Mouse (Mus musculus) neural tube, embryonic 12.5 days (tissue): Measurements from ENCODE around the gene Derl2. TPM values are rescaled to one million over a fixed set of nuclear protein-coding genes. Genes with fewer than 3 reads are reported as not detected.

ENCODE experiments used
- ATAC-seq: fragments of 200-750 bp; cut with Nextera tagmentation; 2 replicates; pipeline ENCODE4 v1.8.0; 2017; ENCODE audit warnings: low read depth, mild to moderate bottlenecking, moderate TSS enrichment, moderate library complexity; ENCODE audit not compliant: low FRiP score
- H3K27ac ChIP-seq: fragments of 300-500 bp; sonication (generic); 2 replicates; pipeline ENCODE4 v1.5.1; 2016
- H3K27me3 ChIP-seq: fragments of 300-500 bp; sonication (generic); replicated peaks from 2 replicates; pipeline ENCODE4 v1.6.1; 2016; ENCODE audit warnings: mild to moderate bottlenecking
- H3K36me3 ChIP-seq: fragments of 300-500 bp; sonication (generic); 2 replicates; pipeline ENCODE4 v1.6.1; 2016; ENCODE audit warnings: mild to moderate bottlenecking
- H3K4me1 ChIP-seq: fragments of 300-500 bp; sonication (generic); 2 replicates; pipeline ENCODE4 v1.6.1; 2016
- H3K4me2 ChIP-seq: fragments of 300-500 bp; sonication (generic); replicated peaks from 2 replicates; pipeline ENCODE4 v1.6.1; 2016; ENCODE audit warnings: mild to moderate bottlenecking
- H3K4me3 ChIP-seq: fragments of 300-500 bp; sonication (generic); 2 replicates; pipeline ENCODE4 v1.5.1; 2016
- H3K9ac ChIP-seq: fragments of 300-500 bp; sonication (generic); 2 replicates; pipeline ENCODE4 v1.6.1; 2016; ENCODE audit warnings: mild to moderate bottlenecking
- H3K9me3 ChIP-seq: fragments of 300-500 bp; sonication (generic); 2 replicates; pipeline ENCODE4 v1.6.1; 2016; ENCODE audit warnings: mild to moderate bottlenecking
- WGBS: fragments of 180-500 bp; shearing (Covaris S2); methylation state at CpG from one replicate; pipeline ENCODE4 v1.1.7; 2016; 5-methylcytosine and 5-hydroxymethylcytosine counted together
- polyA plus RNA-seq: library from polyadenylated mRNA; unstranded; fragments of >200 nt; fragmentation: Nextera tagmentation; extraction: Ambion mirVana; gene quantifications from 2 replicates; pipeline ENCODE4 v1.2.1, GENCODE M21; 2016

Derl2 gene
- polyA plus RNA-seq, 1 experiment from 2014 or later: 38.1 TPM

GRCm38 (mm10) chr11:70977293-70977692 is 42.3 kb downstream of the Derl2 start:
- Histone ChIP-seq H3K36me3 (peaks cover 79% of the 10 kb centered on the region), H3K27me3 (no peaks in the 10 kb centered on the region), H3K27ac (no peak overlapping the region), H3K4me1 (peaks cover 13% of the 10 kb centered on the region; the same call in 1 of the 2 replicates), H3K9me3 (no peaks in the 10 kb centered on the region), H3K4me2 (no peak overlapping the region), H3K4me3 (no peak overlapping the region), H3K9ac (no peak overlapping the region)
- WGBS: 88% methylated on average over 6 of the region's 6 CpGs
- ATAC-seq: no peak

- WGBS: 89% methylated on average over 2 of the region's 2 CpGs
- Histone ChIP-seq H3K36me3 (peaks cover 68% of the 10 kb centered on the region), H3K27ac (no peak overlapping the region)
Measured at GRCm38 (mm10) chr11:70975193-70975592, 44.4 kb downstream of the Derl2 start.

GRCm38 (mm10) chr11:70973947-70974346 is 45.7 kb downstream of the Derl2 start:
- no peak for ATAC-seq
- Histone ChIP-seq H3K36me3 (peaks cover 56% of the 10 kb centered on the region), H3K27me3 (no peaks in the 10 kb centered on the region), H3K27ac (no peak overlapping the region), H3K4me3 (no peak overlapping the region), H3K9me3 (no peaks in the 10 kb centered on the region), H3K9ac (no peak overlapping the region), H3K4me2 (no peak overlapping the region), H3K4me1 (peaks cover 5% of the 10 kb centered on the region; the same call in 1 of the 2 replicates)
- 78% methylated on average over 4 of the region's 4 CpGs for WGBS

More at GRCm38 (mm10) chr11:70975193-70975592, 44.4 kb downstream of the Derl2 start:
- H3K4me2 ChIP-seq: no peak overlapping the region
- no peaks in the 10 kb centered on the region for H3K27me3 ChIP-seq
- no peak for ATAC-seq
- no peaks in the 10 kb centered on the region for H3K9me3 ChIP-seq
- H3K4me1 ChIP-seq: peaks cover 5% of the 10 kb centered on the region; the same call in 1 of the 2 replicates
- H3K9ac ChIP-seq: no peak overlapping the region
- no peak overlapping the region for H3K4me3 ChIP-seq

GRCm38 (mm10) chr11:70972586-70972985 is 47.1 kb downstream of the Derl2 start:
- peaks cover 42% of the 10 kb centered on the region for H3K36me3 ChIP-seq

GRCm38 (mm10) chr11:70970560-70971540 is 48.8 kb downstream of the Derl2 start:
- peak overlapping the region; percentile 82 for H3K4me3 ChIP-seq
- peak overlapping the region; percentile 55 for H3K9ac ChIP-seq
- ATAC-seq: no peak; the same call in 1 of the 2 replicates
- no peaks in the 10 kb centered on the region for H3K27me3 ChIP-seq
- peaks cover 12% of the 10 kb centered on the region for H3K4me1 ChIP-seq
- WGBS: 18% methylated on average over 24 of the region's 24 CpGs
- H3K9me3 ChIP-seq: no peaks in the 10 kb centered on the region
- peaks cover 32% of the 10 kb centered on the region for H3K36me3 ChIP-seq
- peak overlapping the region; percentile 88 for H3K4me2 ChIP-seq
- peak overlapping the region; percentile 59; the same call in 1 of the 2 replicates for H3K27ac ChIP-seq

More at GRCm38 (mm10) chr11:70972586-70972985, 47.1 kb downstream of the Derl2 start:
- Histone ChIP-seq H3K4me2 (no peak overlapping the region), H3K9me3 (no peaks in the 10 kb centered on the region), H3K27me3 (no peaks in the 10 kb centered on the region), H3K27ac (no peak overlapping the region), H3K4me3 (no peak overlapping the region), H3K4me1 (peaks cover 12% of the 10 kb centered on the region), H3K9ac (no peak overlapping the region)
- 79% methylated on average over 1 of the region's 1 CpGs for WGBS
- ATAC-seq: no peak

GRCm38 (mm10) chr11:70969821-70970559 is 49.7 kb downstream of the Derl2 start, which contains the start of the genes Nup88 and Rpain:
Gene Nup88, minus strand, starts transcription at chr11:70969973.
Gene Rpain, plus strand, starts transcription at chr11:70970213.
- peak within 1 kb of the TSS; percentile 88 for H3K4me2 ChIP-seq
- peak within 1 kb of the TSS; percentile 89 for H3K9ac ChIP-seq
- under 1% methylated on average over 43 of the region's 43 CpGs for WGBS
- H3K9me3 ChIP-seq: no peaks in the 10 kb centered on the region
- no peaks in the 10 kb centered on the region for H3K27me3 ChIP-seq
- H3K4me3 ChIP-seq: peak within 1 kb of the TSS; percentile 82
- peak within 1 kb of the TSS; percentile 59 for H3K27ac ChIP-seq
- peaks cover 12% of the 10 kb centered on the region for H3K4me1 ChIP-seq
- ATAC-seq: peak; percentile 99
- H3K36me3 ChIP-seq: peaks cover 33% of the 10 kb centered on the region

- WGBS: under 1% methylated on average over 25 of the region's 25 CpGs
- Histone ChIP-seq H3K9ac (peak overlapping the region; percentile 89), H3K36me3 (peaks cover 34% of the 10 kb centered on the region), H3K4me1 (peaks cover 12% of the 10 kb centered on the region), H3K4me2 (peak overlapping the region; percentile 88), H3K9me3 (no peaks in the 10 kb centered on the region), H3K27ac (peak overlapping the region; percentile 51; the same call in 1 of the 2 replicates), H3K4me3 (peak overlapping the region; percentile 82), H3K27me3 (no peaks in the 10 kb centered on the region)
- ATAC-seq: peak; percentile 19
Measured at GRCm38 (mm10) chr11:70969271-70969794, 50.3 kb downstream of the Derl2 start.

GRCm38 (mm10) chr11:70964222-70964907 is 55.3 kb downstream of the Derl2 start:
- Histone ChIP-seq H3K4me3 (no peak overlapping the region), H3K4me2 (no peak overlapping the region), H3K27me3 (no peaks in the 10 kb centered on the region), H3K4me1 (peaks cover 8% of the 10 kb centered on the region), H3K36me3 (peaks cover 67% of the 10 kb centered on the region), H3K9me3 (no peaks in the 10 kb centered on the region), H3K27ac (no peak overlapping the region), H3K9ac (no peak overlapping the region)
- ATAC-seq: no peak
- 79% methylated on average over 4 of the region's 4 CpGs for WGBS

GRCm38 (mm10) chr11:70960786-70961554 is 58.7 kb downstream of the Derl2 start:
- Histone ChIP-seq H3K9ac (no peak overlapping the region), H3K27me3 (no peaks in the 10 kb centered on the region), H3K4me2 (no peak overlapping the region), H3K4me1 (no peaks in the 10 kb centered on the region), H3K4me3 (no peak overlapping the region), H3K27ac (no peak overlapping the region), H3K9me3 (no peaks in the 10 kb centered on the region), H3K36me3 (peaks cover 91% of the 10 kb centered on the region)
- no peak for ATAC-seq
- 91% methylated on average over 5 of the region's 5 CpGs for WGBS
